ENCODE assay signal across 11 mouse cellular contexts in genomic region chr4:110788596-110788995, GRCm38 (mm10).
"Had no signal": no experiment of that assay in that cellular context is flagged by ENCODE, and none has a peak within 500 bp of the region (broad histone marks: within the 10 kb centered on the region; RNA-seq: fewer than 3 reads in every experiment).

No protein-coding gene starts in this region.

- ATAC-seq: midbrain, embryonic 16.5 days had no signal

- DNase-seq: lung, adult 18-20 months; lung, embryonic 14.5 days; lung, postnatal 10 days; lung, postnatal 4 days; midbrain, embryonic 14.5 days; retina, postnatal 1 day; spleen, adult 18-20 months; thymus, adult 2 months; thymus, postnatal 25 days; thymus, postnatal 4 days had no signal
